Mouse (Mus musculus) skeletal muscle tissue, adult 2 months (tissue): Measurements from ENCODE around the gene Anxa7.

Experiments
- DNase-seq: peaks from one replicate; pipeline ENCODE4 v3.0.0-alpha.2; 2012; ENCODE audit warnings: low read depth, low spot score

Anxa7 gene

GRCm38 (mm10) chr14:20479291-20480194, at the start of gene Anxa7:
Anxa7 (minus strand) TSS chr14:20480133.
- peak; percentile 62 for DNase-seq

- no peak for DNase-seq
These were observed 49.7 kb upstream of the Anxa7 start for GRCm38 (mm10) chr14:20529643-20530042.

- no peak for DNase-seq
These were observed 40.2 kb upstream of the Anxa7 start for GRCm38 (mm10) chr14:20520179-20520578.

- DNase-seq: no peak
These were observed 28.5 kb upstream of the Anxa7 start for GRCm38 (mm10) chr14:20508424-20508823.

- DNase-seq: no peak
These were observed 23.0 kb upstream of the Anxa7 start for GRCm38 (mm10) chr14:20502966-20503365.

GRCm38 (mm10) chr14:20499982-20500381, 20.0 kb upstream of the Anxa7 start:
- no peak for DNase-seq

GRCm38 (mm10) chr14:20496603-20497002, 16.7 kb upstream of the Anxa7 start, which contains the start of gene Mss51:
Mss51 (minus strand) TSS chr14:20496901.
- peak; percentile 63 for DNase-seq

- DNase-seq: no peak
These were observed 6.1 kb upstream of the Anxa7 start for GRCm38 (mm10) chr14:20486031-20486430.

GRCm38 (mm10) chr14:20482051-20482751, 2.3 kb upstream of the Anxa7 start:
- DNase-seq: no peak

GRCm38 (mm10) chr14:20481211-20481610, 1.3 kb upstream of the Anxa7 start:
- no peak for DNase-seq

- no peak for DNase-seq
These were observed 254 bp upstream of the Anxa7 start for GRCm38 (mm10) chr14:20480195-20480579.

- DNase-seq: peak; percentile 82
These were observed 1.1 kb downstream of the Anxa7 start for GRCm38 (mm10) chr14:20478801-20479200.

- DNase-seq: no peak
These were observed 1.5 kb downstream of the Anxa7 start for GRCm38 (mm10) chr14:20478385-20478784.

GRCm38 (mm10) chr14:20477261-20478025, 2.5 kb downstream of the Anxa7 start:
- DNase-seq: no peak

- no peak for DNase-seq
These were observed 19.7 kb downstream of the Anxa7 start for GRCm38 (mm10) chr14:20460216-20460615.

GRCm38 (mm10) chr14:20458378-20458777, 21.6 kb downstream of the Anxa7 start:
- no peak for DNase-seq

- DNase-seq: no peak
These were observed 27.0 kb downstream of the Anxa7 start for GRCm38 (mm10) chr14:20452929-20453328.

- peak; percentile 55 for DNase-seq
These were observed 28.1 kb downstream of the Anxa7 start, which contains the start of gene Cfap70 for GRCm38 (mm10) chr14:20451765-20452331. Cfap70 (minus strand) TSS chr14:20452226.

- no peak for DNase-seq
These were observed 28.6 kb downstream of the Anxa7 start for GRCm38 (mm10) chr14:20451302-20451701.

- no peak for DNase-seq
These were observed 32.7 kb downstream of the Anxa7 start for GRCm38 (mm10) chr14:20447209-20447608.

- no peak for DNase-seq
These were observed 37.7 kb downstream of the Anxa7 start for GRCm38 (mm10) chr14:20442252-20442651.
